Mouse (Mus musculus): ENCODE data around the gene Prcc.

GRCm38 (mm10) chr3:87844981-87845380 lies 40.4 kb downstream of the Prcc start:
- TF ChIP-seq POLR2A (IDR thresholded peaks at IDR 0.05; ENCODE audit: low read depth, low read length) (no peak), CTCF (IDR thresholded peaks at IDR 0.05; ENCODE audit: extremely low read depth, insufficient read length, insufficient replicate concordance, low read depth, low read length) (no peak)

Data from small intestine, adult 2 months (tissue).